Mouse (Mus musculus) midbrain, embryonic 14.5 days (tissue): ENCODE data around the gene Ivd. TPM values are rescaled to one million over a fixed set of nuclear protein-coding genes. Genes with fewer than 3 reads are reported as not detected.

Source experiments
- ATAC-seq: fragments of 200-750 bp; cut with Nextera tagmentation; 2 replicates; pipeline ENCODE4 v1.8.0; 2017; ENCODE audit warnings: moderate number of reproducible peaks, moderate library complexity; ENCODE audit not compliant: low FRiP score, low TSS enrichment
- DNase-seq: peaks from one replicate; pipeline ENCODE4 v3.0.0-alpha.2; 2015
- H3K27ac ChIP-seq: fragments of 300-500 bp; sonication (generic); replicated peaks from 2 replicates; pipeline ENCODE4 v1.5.1; 2014; ENCODE audit warnings: mild to moderate bottlenecking, low read depth, low read length, moderate library complexity
- H3K27me3 ChIP-seq: fragments of 300-500 bp; sonication (generic); 2 replicates; pipeline ENCODE4 v1.6.1; 2014; ENCODE audit warnings: low read length, control low read depth, mixed read lengths; ENCODE audit not compliant: control insufficient read depth, insufficient read depth
- H3K36me3 ChIP-seq: fragments of 300-500 bp; sonication (generic); 2 replicates; pipeline ENCODE4 v1.6.1; 2014; ENCODE audit warnings: low read length, control low read depth; ENCODE audit not compliant: control insufficient read depth, insufficient read depth
- H3K4me1 ChIP-seq: fragments of 300-500 bp; sonication (generic); 2 replicates; pipeline ENCODE4 v1.6.1; 2014; ENCODE audit warnings: mild to moderate bottlenecking, antibody characterized with exemption, low read length, control low read depth; ENCODE audit not compliant: control insufficient read depth, insufficient read depth
- H3K4me2 ChIP-seq: fragments of 300-500 bp; sonication (generic); 2 replicates; pipeline ENCODE4 v1.6.1; 2014; ENCODE audit warnings: mild to moderate bottlenecking, low read length, moderate library complexity
- H3K4me3 ChIP-seq: fragments of 300-500 bp; sonication (generic); replicated peaks from 2 replicates; pipeline ENCODE4 v1.5.1; 2014; ENCODE audit warnings: low read depth, low read length
- H3K9ac ChIP-seq: fragments of 300-500 bp; sonication (generic); replicated peaks from 2 replicates; pipeline ENCODE4 v1.6.1; 2014; ENCODE audit warnings: mild to moderate bottlenecking, low read length, moderate library complexity
- H3K9me3 ChIP-seq: fragments of 300-500 bp; sonication (generic); 2 replicates; pipeline ENCODE4 v1.6.1; 2016; ENCODE audit warnings: low read length, control low read depth, mixed read lengths; ENCODE audit not compliant: control insufficient read depth
- WGBS: fragments of 180-500 bp; shearing (Covaris S2); extraction: QIAGEN DNeasy Blood & Tissue Kit; methylation state at CpG from one replicate; pipeline ENCODE4 v1.1.7; 2014; 5-methylcytosine and 5-hydroxymethylcytosine counted together
- polyA plus RNA-seq: library from polyadenylated mRNA; unstranded; fragments of >200 nt; fragmentation: Nextera tagmentation; extraction: Ambion mirVana; gene quantifications from 2 replicates; pipeline ENCODE4 v1.2.1, GENCODE M21; 2014

The Ivd gene
- polyA plus RNA-seq, 1 experiment from 2014 or later = 33.8 TPM

GRCm38 (mm10) chr2:118873018-118873417 is 11.3 kb downstream of the Ivd start:
- no peak overlapping the region for H3K27ac ChIP-seq
- WGBS = 92% methylated on average over 5 of the region's 5 CpGs
- H3K9me3 ChIP-seq = no peaks in the 10 kb centered on the region
- H3K9ac ChIP-seq = no peak overlapping the region
- no peak for DNase-seq
- peaks cover 36% of the 10 kb centered on the region for H3K36me3 ChIP-seq
- no peak overlapping the region for H3K4me3 ChIP-seq
- no peak overlapping the region for H3K4me2 ChIP-seq
- no peaks in the 10 kb centered on the region for H3K27me3 ChIP-seq
- no peak for ATAC-seq
- H3K4me1 ChIP-seq = no peaks in the 10 kb centered on the region

GRCm38 (mm10) chr2:118873890-118874430 is 12.2 kb downstream of the Ivd start:
- Histone ChIP-seq H3K27me3 (no peaks in the 10 kb centered on the region), H3K4me3 (no peak overlapping the region), H3K9me3 (no peaks in the 10 kb centered on the region), H3K4me2 (no peak overlapping the region), H3K4me1 (no peaks in the 10 kb centered on the region), H3K9ac (no peak overlapping the region), H3K27ac (no peak overlapping the region), H3K36me3 (peaks cover 36% of the 10 kb centered on the region)
- no peak for ATAC-seq
- 94% methylated on average over 6 of the region's 6 CpGs for WGBS
- no peak for DNase-seq

GRCm38 (mm10) chr2:118875316-118875715 is 13.6 kb downstream of the Ivd start:
- H3K9ac ChIP-seq = no peak overlapping the region
- no peaks in the 10 kb centered on the region for H3K4me1 ChIP-seq
- 93% methylated on average over 8 of the region's 8 CpGs for WGBS
- no peaks in the 10 kb centered on the region for H3K27me3 ChIP-seq
- H3K27ac ChIP-seq = no peak overlapping the region
- no peak for DNase-seq
- H3K4me2 ChIP-seq = no peak overlapping the region
- ATAC-seq = no peak
- H3K9me3 ChIP-seq = no peaks in the 10 kb centered on the region
- H3K36me3 ChIP-seq = peaks cover 36% of the 10 kb centered on the region
- no peak overlapping the region for H3K4me3 ChIP-seq

GRCm38 (mm10) chr2:118876453-118876852 is 14.7 kb downstream of the Ivd start:
- Histone ChIP-seq H3K36me3 (peaks cover 29% of the 10 kb centered on the region), H3K9me3 (no peaks in the 10 kb centered on the region), H3K4me3 (no peak overlapping the region), H3K27ac (no peak overlapping the region), H3K4me1 (no peaks in the 10 kb centered on the region), H3K9ac (no peak overlapping the region), H3K27me3 (no peaks in the 10 kb centered on the region), H3K4me2 (no peak overlapping the region)
- ATAC-seq (no peak), DNase-seq (no peak)
- 95% methylated on average over 9 of the region's 9 CpGs for WGBS

- no peak overlapping the region for H3K4me2 ChIP-seq
- peaks cover 10% of the 10 kb centered on the region; the same call in 1 of the 2 replicates for H3K27me3 ChIP-seq
- H3K4me3 ChIP-seq = no peak overlapping the region
- no peak for ATAC-seq
- no peak for DNase-seq
- H3K9me3 ChIP-seq = no peaks in the 10 kb centered on the region
- 80% methylated on average over 4 of the region's 4 CpGs for WGBS
- peaks cover 7% of the 10 kb centered on the region; the same call in 1 of the 2 replicates for H3K36me3 ChIP-seq
- peaks cover 4% of the 10 kb centered on the region; the same call in 1 of the 2 replicates for H3K4me1 ChIP-seq
- no peak overlapping the region for H3K27ac ChIP-seq
- no peak overlapping the region for H3K9ac ChIP-seq
Measured at GRCm38 (mm10) chr2:118881019-118881418, 19.3 kb downstream of the Ivd start.

GRCm38 (mm10) chr2:118881956-118882355 is 20.2 kb downstream of the Ivd start:
- Histone ChIP-seq H3K4me1 (peaks cover 4% of the 10 kb centered on the region; the same call in 1 of the 2 replicates), H3K27ac (no peak overlapping the region), H3K4me2 (no peak overlapping the region), H3K27me3 (peaks cover 10% of the 10 kb centered on the region; the same call in 1 of the 2 replicates), H3K36me3 (no peaks in the 10 kb centered on the region), H3K9ac (no peak overlapping the region), H3K9me3 (no peaks in the 10 kb centered on the region), H3K4me3 (no peak overlapping the region)
- 86% methylated on average over 5 of the region's 5 CpGs for WGBS
- ATAC-seq (no peak), DNase-seq (no peak)

- Histone ChIP-seq H3K4me2 (peak overlapping the region; percentile 81), H3K27ac (no peak overlapping the region), H3K9ac (peak overlapping the region; percentile 44; the same call in 1 of the 2 replicates), H3K36me3 (no peaks in the 10 kb centered on the region), H3K9me3 (no peaks in the 10 kb centered on the region), H3K4me1 (peaks cover 4% of the 10 kb centered on the region; the same call in 1 of the 2 replicates), H3K4me3 (peak overlapping the region; percentile 37), H3K27me3 (peaks cover 10% of the 10 kb centered on the region; the same call in 1 of the 2 replicates)
- ATAC-seq (peak; percentile 64), DNase-seq (peak; percentile 92)
- WGBS = 2% methylated on average over 32 of the region's 32 CpGs
Measured at GRCm38 (mm10) chr2:118882840-118883679, 21.3 kb downstream of the Ivd start.

- Histone ChIP-seq H3K9ac (no peak overlapping the region), H3K4me3 (no peak overlapping the region), H3K27me3 (peaks cover 10% of the 10 kb centered on the region; the same call in 1 of the 2 replicates), H3K27ac (no peak overlapping the region), H3K36me3 (no peaks in the 10 kb centered on the region), H3K4me2 (peak overlapping the region; percentile 32), H3K4me1 (peaks cover 4% of the 10 kb centered on the region; the same call in 1 of the 2 replicates), H3K9me3 (no peaks in the 10 kb centered on the region)
- DNase-seq = no peak
- WGBS = 65% methylated on average over 13 of the region's 13 CpGs
- ATAC-seq = no peak
Measured at GRCm38 (mm10) chr2:118887440-118887839, 25.7 kb downstream of the Ivd start.
